Mouse (Mus musculus) ES-Bruce4 (cell line): ENCODE measurements around the gene Ttyh1.

Experiments used
- CTCF ChIP-seq: IDR thresholded peaks from one replicate; pipeline ENCODE4 v1.8.1; 2011; ENCODE audit warnings: low read depth, low read length
- POLR2A ChIP-seq: IDR thresholded peaks from one replicate; pipeline ENCODE4 v1.8.1; 2011; ENCODE audit warnings: low read length; ENCODE audit not compliant: insufficient read depth

- TF ChIP-seq POLR2A (no peak), CTCF (no peak)
Observed at GRCm38 (mm10) chr7:4098832-4099231, 20.4 kb upstream of the Ttyh1 start.
